Mouse (Mus musculus) G1E (cell line): ENCODE measurements around the gene Pdlim4. TPM values are rescaled to one million over a fixed set of nuclear protein-coding genes. Genes with fewer than 3 reads are reported as not detected.

Experiments used
- ATAC-seq: 2 replicates; pipeline ENCODE4 v1.8.0; 2016; ENCODE audit warnings: mild to moderate bottlenecking; ENCODE audit not compliant: insufficient number of reproducible peaks, poor library complexity, low FRiP score, severe bottlenecking; ENCODE audit errors: extremely low read depth
- DNase-seq: peaks from one replicate; pipeline ENCODE4 v3.0.0; 2012; ENCODE audit warnings: low spot score
- H3K27me3 ChIP-seq: 2 replicates; pipeline ENCODE4 v1.6.1; 2012; ENCODE audit warnings: mild to moderate bottlenecking, low read length, inconsistent platforms; ENCODE audit not compliant: insufficient read depth
- H3K36me3 ChIP-seq: replicated peaks from 2 replicates; pipeline ENCODE3; 2012; ENCODE audit warnings: mild to moderate bottlenecking, inconsistent platforms
- H3K4me1 ChIP-seq: 2 replicates; pipeline ENCODE4 v1.6.1; 2012; ENCODE audit warnings: low read depth, low read length, inconsistent platforms, mixed read lengths; ENCODE audit not compliant: insufficient read depth
- H3K4me3 ChIP-seq: 2 replicates; pipeline ENCODE4 v1.5.1; 2012; ENCODE audit warnings: low read depth, mild to moderate bottlenecking, inconsistent platforms, low read length, moderate library complexity, mixed read lengths
- H3K9me3 ChIP-seq: replicated peaks from 2 replicates; pipeline ENCODE4 v1.6.1; 2012; ENCODE audit warnings: inconsistent platforms
- CTCF ChIP-seq: IDR thresholded peaks from 2 replicates; pipeline ENCODE4 v1.5.1; 2012; ENCODE audit warnings: low read depth, low read length, inconsistent platforms, mixed read lengths
- GATA1 ChIP-seq: IDR thresholded peaks from 2 replicates; pipeline ENCODE4 v1.6.1; 2012; ENCODE audit warnings: borderline replicate concordance, low read length, inconsistent platforms, mixed read lengths
- GATA2 ChIP-seq: IDR thresholded peaks from 2 replicates; pipeline ENCODE4 v1.6.1; 2012; ENCODE audit warnings: low read depth, low read length, inconsistent platforms, borderline replicate concordance
- POLR2AphosphoS5 ChIP-seq: IDR thresholded peaks from 2 replicates; pipeline ENCODE4 v1.6.1; 2012; ENCODE audit warnings: low read depth, low read length, inconsistent platforms; ENCODE audit not compliant: insufficient replicate concordance
- TAL1 ChIP-seq: conservative IDR thresholded peaks from 2 replicates; pipeline ENCODE4 v1.6.1; 2012; ENCODE audit warnings: low read depth, low read length, inconsistent platforms, mixed read lengths
- polyA plus RNA-seq: library from polyadenylated mRNA; stranded (reverse); fragments of >175 nt; gene quantifications from 2 replicates; pipeline ENCODE4 v1.2.3, GENCODE M21; 2012
- total RNA-seq, 2 experiments: library from RNA; stranded (forward) in 1 of 2; stranded (reverse) in 1 of 2; fragments of 200-1000 nt in 1 of 2; fragments of >200 nt in 1 of 2; fragmentation: Nextera tagmentation in 1 of 2; gene quantifications; 2 replicates each; pipeline ENCODE4 v1.2.3; 2014 to 2017

The Pdlim4 gene
- total and polyA plus RNA-seq, 3 experiments: 0.27 TPM; not detected in 2

- Histone ChIP-seq H3K4me3 (no peak overlapping the region), H3K27me3 (peaks cover 4% of the 10 kb centered on the region; the same call in 1 of the 2 replicates), H3K36me3 (no peaks in the 10 kb centered on the region), H3K4me1 (peaks cover 16% of the 10 kb centered on the region; the same call in 1 of the 2 replicates), H3K9me3 (no peaks in the 10 kb centered on the region)
- DNase-seq (no peak), ATAC-seq (no peak)
- TF ChIP-seq GATA2 (no peak), POLR2AphosphoS5 (no peak), CTCF (no peak), TAL1 (no peak), GATA1 (no peak)
Observed at GRCm38 (mm10) chr11:54088253-54088946, 19.6 kb upstream of the Pdlim4 start.

GRCm38 (mm10) chr11:54085816-54086215 lies 17.0 kb upstream of the Pdlim4 start:
- no peaks in the 10 kb centered on the region for H3K9me3 ChIP-seq
- H3K4me1 ChIP-seq: peaks cover 20% of the 10 kb centered on the region; the same call in 1 of the 2 replicates
- TF ChIP-seq TAL1 (no peak), GATA2 (no peak), CTCF (no peak), GATA1 (no peak), POLR2AphosphoS5 (no peak)
- no peak for ATAC-seq
- no peaks in the 10 kb centered on the region for H3K36me3 ChIP-seq
- H3K27me3 ChIP-seq: peaks cover 4% of the 10 kb centered on the region; the same call in 1 of the 2 replicates
- no peak overlapping the region for H3K4me3 ChIP-seq
- no peak for DNase-seq

GRCm38 (mm10) chr11:54084976-54085375 lies 16.2 kb upstream of the Pdlim4 start:
- H3K27me3 ChIP-seq: peaks cover 7% of the 10 kb centered on the region; the same call in 1 of the 2 replicates
- TF ChIP-seq GATA1 (no peak), TAL1 (no peak), CTCF (no peak), GATA2 (no peak), POLR2AphosphoS5 (no peak)
- no peaks in the 10 kb centered on the region for H3K36me3 ChIP-seq
- peaks cover 20% of the 10 kb centered on the region; the same call in 1 of the 2 replicates for H3K4me1 ChIP-seq
- H3K4me3 ChIP-seq: no peak overlapping the region
- DNase-seq: no peak
- no peak for ATAC-seq
- H3K9me3 ChIP-seq: no peaks in the 10 kb centered on the region

- ATAC-seq (no peak), DNase-seq (no peak)
- no peaks in the 10 kb centered on the region for H3K9me3 ChIP-seq
- H3K36me3 ChIP-seq: no peaks in the 10 kb centered on the region
- TF ChIP-seq GATA2 (no peak), TAL1 (peak; percentile 29; the same call in 1 of the 2 replicates), POLR2AphosphoS5 (no peak), CTCF (no peak), GATA1 (no peak)
- H3K4me3 ChIP-seq: no peak overlapping the region
- peaks cover 11% of the 10 kb centered on the region; the same call in 1 of the 2 replicates for H3K4me1 ChIP-seq
- H3K27me3 ChIP-seq: peaks cover 7% of the 10 kb centered on the region; the same call in 1 of the 2 replicates
Observed at GRCm38 (mm10) chr11:54082725-54083124, 13.9 kb upstream of the Pdlim4 start.

- Histone ChIP-seq H3K4me3 (no peak overlapping the region), H3K9me3 (no peaks in the 10 kb centered on the region), H3K27me3 (peaks cover 14% of the 10 kb centered on the region), H3K36me3 (no peaks in the 10 kb centered on the region), H3K4me1 (peaks cover 11% of the 10 kb centered on the region; the same call in 1 of the 2 replicates)
- DNase-seq: no peak
- no peak for ATAC-seq
- TF ChIP-seq TAL1: no peak
- TF ChIP-seq CTCF: no peak
- TF ChIP-seq POLR2AphosphoS5: no peak
- TF ChIP-seq GATA1: no peak
- no peak for TF ChIP-seq GATA2
Observed at GRCm38 (mm10) chr11:54080435-54080834, 11.6 kb upstream of the Pdlim4 start.

- H3K4me1 ChIP-seq: no peaks in the 10 kb centered on the region
- ATAC-seq: no peak
- DNase-seq: no peak
- H3K27me3 ChIP-seq: peaks cover 45% of the 10 kb centered on the region
- H3K4me3 ChIP-seq: no peak overlapping the region
- TF ChIP-seq CTCF (no peak), GATA2 (no peak), POLR2AphosphoS5 (no peak), TAL1 (no peak), GATA1 (no peak)
- H3K36me3 ChIP-seq: no peaks in the 10 kb centered on the region
- H3K9me3 ChIP-seq: no peaks in the 10 kb centered on the region
Observed at GRCm38 (mm10) chr11:54076101-54076500, 7.3 kb upstream of the Pdlim4 start.
